In genomic region chr2:180764986-180765385, GRCm38 (mm10) we compare ENCODE assay signal across 21 mouse cellular contexts. TPM values are rescaled to one million over a fixed set of nuclear protein-coding genes. Genes with fewer than 3 reads are reported as not detected.
DNase-seq lines count a peak whose midpoint lies in the region; ATAC-seq and TF ChIP-seq lines count a peak whose summit lies in the region.
"Had no signal": no experiment of that assay in that cellular context is flagged by ENCODE, and none has a peak within 500 bp of the region (broad histone marks: within the 10 kb centered on the region; RNA-seq: fewer than 3 reads in every experiment).

No protein-coding gene starts in this region.

- no peak for ATAC-seq in embryonic facial prominence, embryonic 14.5 days (ENCODE audit: low read depth)
- ATAC-seq: forebrain, embryonic 14.5 days had no signal

- H3K27ac ChIP-seq in embryonic facial prominence, embryonic 14.5 days (replicated peaks; ENCODE audit: low read depth, low read length) = no peak overlapping the region
- no peak overlapping the region for H3K27ac ChIP-seq in embryonic facial prominence, embryonic 10.5 days (replicated peaks)
- no peak overlapping the region for H3K27ac ChIP-seq in left cerebral cortex, adult 2 months
- H3K27ac ChIP-seq: hindbrain, embryonic 15.5 days; kidney, postnatal 0 days; layer of hippocampus, adult 2 months; limb, embryonic 10.5 days had no signal

- no peak overlapping the region for H3K4me2 ChIP-seq in embryonic facial prominence, embryonic 14.5 days (ENCODE audit: low read depth, low read length)
- H3K4me2 ChIP-seq: hindbrain, embryonic 15.5 days; liver, embryonic 11.5 days had no signal

- TF ChIP-seq CTCF in left cerebral cortex, adult 2 months (IDR thresholded peaks at IDR 0.05) = no peak

- no peak overlapping the region for H3K9ac ChIP-seq in embryonic facial prominence, embryonic 14.5 days (ENCODE audit: low read depth, low read length)
- H3K9ac ChIP-seq: hindbrain, embryonic 15.5 days had no signal

- H3K4me3 ChIP-seq in embryonic facial prominence, embryonic 14.5 days (ENCODE audit: low read depth, low read length) = no peak overlapping the region
- no peak overlapping the region for H3K4me3 ChIP-seq in embryonic facial prominence, embryonic 10.5 days
- no peak overlapping the region for H3K4me3 ChIP-seq in left cerebral cortex, adult 2 months
- H3K4me3 ChIP-seq: hindbrain, embryonic 15.5 days; layer of hippocampus, adult 2 months; limb, embryonic 10.5 days had no signal

- no peaks in the 10 kb centered on the region for H3K9me3 ChIP-seq in embryonic facial prominence, embryonic 14.5 days (ENCODE audit: control insufficient read depth, low read length)
- no peaks in the 10 kb centered on the region for H3K9me3 ChIP-seq in embryonic facial prominence, embryonic 10.5 days
- H3K9me3 ChIP-seq: hindbrain, embryonic 15.5 days; limb, embryonic 10.5 days had no signal

- no peaks in the 10 kb centered on the region for H3K4me1 ChIP-seq in embryonic facial prominence, embryonic 14.5 days (ENCODE audit: control insufficient read depth, insufficient read depth, low read length)
- H3K4me1 ChIP-seq in embryonic facial prominence, embryonic 10.5 days = no peaks in the 10 kb centered on the region
- H3K4me1 ChIP-seq: limb, embryonic 10.5 days had no signal

- intact Hi-C loops in left cerebral cortex, postnatal 4 days (cut with DNase I) = no loop called here
- intact Hi-C loops in left cerebral cortex, adult 2 months (cut with DNase I) = no loop called here

- 71% methylated on average over 11 of the region's 11 CpGs for WGBS in embryonic facial prominence, embryonic 14.5 days
- WGBS in embryonic facial prominence, embryonic 10.5 days = 78% methylated on average over 11 of the region's 11 CpGs

- no peaks in the 10 kb centered on the region for H3K36me3 ChIP-seq in embryonic facial prominence, embryonic 14.5 days (ENCODE audit: control insufficient read depth, insufficient read depth, low read length)
- no peaks in the 10 kb centered on the region for H3K36me3 ChIP-seq in embryonic facial prominence, embryonic 10.5 days (replicated peaks)
- H3K36me3 ChIP-seq: hindbrain, embryonic 15.5 days; limb, embryonic 10.5 days had no signal

- DNase-seq in embryonic facial prominence, embryonic 14.5 days (ENCODE audit: low spot score) = peak; percentile 13
- DNase-seq in embryonic facial prominence, embryonic 10.5 days (ENCODE audit: low spot score) = no peak
- DNase-seq in left cerebral cortex, postnatal 4 days = peak; percentile 56
- DNase-seq in left cerebral cortex, adult 2 months (ENCODE audit: extremely low spot score in 1 of 2, low spot score in 2 of 2) = no peak
- DNase-seq in cerebellum, postnatal 36 days = peak; percentile 30 to 32
- DNase-seq in retina, embryonic 14.5 days (ENCODE audit: low spot score) = peak; percentile 52
- no peak for DNase-seq in urinary bladder, adult 2 months (ENCODE audit: low spot score)
- DNase-seq: adrenal gland, postnatal 14 days; kidney, adult 11 months; lung, adult 2 months; lung, postnatal 4 days; right cerebral cortex, postnatal 4 days; thymus, postnatal 4 days had no signal

- H3K27me3 ChIP-seq in embryonic facial prominence, embryonic 14.5 days (replicated peaks; ENCODE audit: control insufficient read depth, insufficient read depth, low read length) = no peaks in the 10 kb centered on the region
- peaks cover 10% of the 10 kb centered on the region; the same call in 1 of the 2 replicates for H3K27me3 ChIP-seq in embryonic facial prominence, embryonic 10.5 days (replicated peaks; ENCODE audit: low read depth, poor library complexity, severe bottlenecking)
- H3K27me3 ChIP-seq: hindbrain, embryonic 15.5 days had no signal

RNA-seq across cellular contexts. Expression of gene Bhlhe23, which starts 11.7 kb away (rescaled TPM):
- polyA plus RNA-seq in embryonic facial prominence, embryonic 14.5 days (2014; fragmentation: Nextera tagmentation; extraction: Ambion mirVana) = 0.08 TPM in 1 of 2 replicates, not detected in the other
- 1.2 and 1.9 TPM in 2 replicates for polyA plus RNA-seq in embryonic facial prominence, embryonic 10.5 days (2016; fragmentation: Nextera tagmentation; extraction: Ambion mirVana)
- not detected for total RNA-seq in left cerebral cortex, postnatal 4 days (2021)
- total RNA-seq in left cerebral cortex, adult 2 months (2021) = not detected
- not detected in 2 replicates for polyA plus RNA-seq in urinary bladder, adult 2 months (2012; rRNA removed)
- total RNA-seq: adrenal gland, postnatal 14 days; heart, adult 8-10 months; layer of hippocampus, adult 2 months had no signal
- polyA plus RNA-seq: heart, embryonic 16.5 days; kidney, postnatal 0 days; limb, embryonic 10.5 days; liver, embryonic 11.5 days; lung, adult 2 months had no signal

RNA-seq across cellular contexts. Expression of gene Slc17a9, which starts 39.9 kb away (rescaled TPM):
- 1.5 and 2.9 TPM in 2 replicates for polyA plus RNA-seq in embryonic facial prominence, embryonic 14.5 days (2014; fragmentation: Nextera tagmentation; extraction: Ambion mirVana)
- polyA plus RNA-seq in embryonic facial prominence, embryonic 10.5 days (2016; fragmentation: Nextera tagmentation; extraction: Ambion mirVana) = 0.38 and 0.66 TPM in 2 replicates
- total RNA-seq in left cerebral cortex, postnatal 4 days (2021) = under 1 TPM; 0.44 to 0.50 TPM
- total RNA-seq in left cerebral cortex, adult 2 months (2021) = under 1 TPM in 1 of 2 experiments, not detected in 1; 0.57 TPM
- 4.6 and 5.3 TPM in 2 replicates for polyA plus RNA-seq in urinary bladder, adult 2 months (2012; rRNA removed)
- polyA plus RNA-seq: forebrain, embryonic 14.5 days had no signal

RNA-seq across cellular contexts. Expression of gene Gid8, which starts 55.1 kb away (rescaled TPM):
- polyA plus RNA-seq in embryonic facial prominence, embryonic 14.5 days (2014; fragmentation: Nextera tagmentation; extraction: Ambion mirVana) = 56.8 and 59.4 TPM in 2 replicates
- polyA plus RNA-seq in embryonic facial prominence, embryonic 10.5 days (2016; fragmentation: Nextera tagmentation; extraction: Ambion mirVana) = 46.7 and 51.7 TPM in 2 replicates
- 10 to 100 TPM; 66.3 to 67.5 TPM for total RNA-seq in left cerebral cortex, postnatal 4 days (2021)
- total RNA-seq in left cerebral cortex, adult 2 months (2021) = 10 to 100 TPM; 62.9 to 65.5 TPM
- polyA plus RNA-seq in urinary bladder, adult 2 months (2012; rRNA removed) = 59.7 and 64.6 TPM in 2 replicates

RNA-seq across cellular contexts. Expression of gene Dido1, which starts 55.2 kb away (rescaled TPM):
- 26.0 and 27.8 TPM in 2 replicates for polyA plus RNA-seq in embryonic facial prominence, embryonic 14.5 days (2014; fragmentation: Nextera tagmentation; extraction: Ambion mirVana)
- 33.1 and 34.3 TPM in 2 replicates for polyA plus RNA-seq in embryonic facial prominence, embryonic 10.5 days (2016; fragmentation: Nextera tagmentation; extraction: Ambion mirVana)
- total RNA-seq in left cerebral cortex, postnatal 4 days (2021) = 10 to 100 TPM; 60.8 to 61.4 TPM
- 10 to 100 TPM; 59.5 to 60.2 TPM for total RNA-seq in left cerebral cortex, adult 2 months (2021)
- 24.7 and 25.8 TPM in 2 replicates for polyA plus RNA-seq in urinary bladder, adult 2 months (2012; rRNA removed)

Comparison
In these comparisons a context has a peak if more than half of its experiments do, and no peak if none do; other contexts are left out.
1. DNase-seq: peak in embryonic facial prominence, embryonic 14.5 days (single experiment), left cerebral cortex, postnatal 4 days (single experiment), cerebellum, postnatal 36 days (2 of 2) and retina, embryonic 14.5 days (single experiment); none in embryonic facial prominence, embryonic 10.5 days (single experiment), left cerebral cortex, adult 2 months (0 of 2) and urinary bladder, adult 2 months (single experiment).